Mouse (Mus musculus) neural tube, embryonic 12.5 days (tissue): Measurements from ENCODE around the gene Ank3. TPM values are rescaled to one million over a fixed set of nuclear protein-coding genes. Genes with fewer than 3 reads are reported as not detected.

ENCODE experiments used
- ATAC-seq: fragments of 200-750 bp; cut with Nextera tagmentation; 2 replicates; pipeline ENCODE4 v1.8.0; 2017; ENCODE audit warnings: low read depth, mild to moderate bottlenecking, moderate TSS enrichment, moderate library complexity; ENCODE audit not compliant: low FRiP score
- H3K27ac ChIP-seq: fragments of 300-500 bp; sonication (generic); 2 replicates; pipeline ENCODE4 v1.5.1; 2016
- H3K27me3 ChIP-seq: fragments of 300-500 bp; sonication (generic); replicated peaks from 2 replicates; pipeline ENCODE4 v1.6.1; 2016; ENCODE audit warnings: mild to moderate bottlenecking
- H3K36me3 ChIP-seq: fragments of 300-500 bp; sonication (generic); 2 replicates; pipeline ENCODE4 v1.6.1; 2016; ENCODE audit warnings: mild to moderate bottlenecking
- H3K4me1 ChIP-seq: fragments of 300-500 bp; sonication (generic); 2 replicates; pipeline ENCODE4 v1.6.1; 2016
- H3K4me2 ChIP-seq: fragments of 300-500 bp; sonication (generic); replicated peaks from 2 replicates; pipeline ENCODE4 v1.6.1; 2016; ENCODE audit warnings: mild to moderate bottlenecking
- H3K4me3 ChIP-seq: fragments of 300-500 bp; sonication (generic); 2 replicates; pipeline ENCODE4 v1.5.1; 2016
- H3K9ac ChIP-seq: fragments of 300-500 bp; sonication (generic); 2 replicates; pipeline ENCODE4 v1.6.1; 2016; ENCODE audit warnings: mild to moderate bottlenecking
- H3K9me3 ChIP-seq: fragments of 300-500 bp; sonication (generic); 2 replicates; pipeline ENCODE4 v1.6.1; 2016; ENCODE audit warnings: mild to moderate bottlenecking
- WGBS: fragments of 180-500 bp; shearing (Covaris S2); methylation state at CpG from one replicate; pipeline ENCODE4 v1.1.7; 2016; 5-methylcytosine and 5-hydroxymethylcytosine counted together
- polyA plus RNA-seq: library from polyadenylated mRNA; unstranded; fragments of >200 nt; fragmentation: Nextera tagmentation; extraction: Ambion mirVana; gene quantifications from 2 replicates; pipeline ENCODE4 v1.2.1, GENCODE M21; 2016

Gene Ank3
- polyA plus RNA-seq, 1 experiment from 2014 or later: 95.5 TPM

DNA sequence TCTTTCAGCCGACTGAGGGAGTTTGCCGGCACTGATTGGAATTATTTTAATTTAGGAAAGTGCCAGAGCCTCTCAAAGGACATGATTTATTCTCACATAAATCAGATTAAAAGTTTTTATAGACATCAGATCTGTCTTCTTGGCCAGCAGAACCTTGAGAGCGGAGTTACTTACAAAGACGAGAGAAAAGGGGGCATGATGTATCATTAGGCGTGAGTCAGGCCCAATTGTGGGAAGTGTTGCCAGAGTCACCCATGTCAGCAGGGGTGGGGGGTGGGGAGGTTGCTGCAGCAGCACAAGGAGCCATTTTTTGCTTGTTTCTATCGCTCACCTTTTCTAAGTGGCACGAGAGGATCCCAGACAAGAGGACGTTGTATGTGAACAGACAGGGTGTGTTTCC lies 172.8 kb downstream of the Ank3 start:
- Histone ChIP-seq H3K27me3 (0 out of 2 replicates have a peak, but pooled peaks cover 4% of the 10 kb centered on the region), H3K4me2 (peak overlapping the region; percentile 51), H3K36me3 (no peaks in the 10 kb centered on the region), H3K9ac (0 out of 2 replicates have a peak overlapping the region, but pooled peaks have one; percentile 13), H3K4me1 (peaks cover 43% of the 10 kb centered on the region), H3K4me3 (0 out of 2 replicates have a peak overlapping the region, but pooled peaks have one; percentile 7), H3K9me3 (no peaks in the 10 kb centered on the region), H3K27ac (no peak overlapping the region)
- ATAC-seq: peak; percentile 31; the same call in 1 of the 2 replicates
- WGBS: under 1% methylated on average over 8 of the region's 8 CpGs

DNA sequence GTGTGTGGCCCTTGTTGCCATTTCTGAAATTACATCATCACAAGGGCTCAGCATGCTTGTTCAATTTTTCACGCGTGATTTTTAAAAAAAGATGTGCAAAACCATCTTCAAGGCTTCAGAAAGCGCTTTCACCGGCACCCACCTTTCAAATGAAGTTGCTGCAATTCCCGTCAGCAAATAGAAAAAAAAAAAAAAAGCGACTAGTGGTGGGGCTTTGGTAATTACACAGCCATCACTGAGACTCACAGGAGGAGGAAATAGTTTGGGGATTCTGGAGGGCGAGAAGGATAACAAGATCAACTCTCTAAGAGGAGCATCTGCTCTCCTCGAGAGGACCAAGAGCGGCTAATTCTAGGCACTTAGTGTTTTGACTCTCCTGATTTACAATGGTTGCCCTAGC lies 173.4 kb downstream of the Ank3 start:
- WGBS: 2% methylated on average over 9 of the region's 9 CpGs
- Histone ChIP-seq H3K27me3 (0 out of 2 replicates have a peak, but pooled peaks cover 4% of the 10 kb centered on the region), H3K36me3 (no peaks in the 10 kb centered on the region), H3K4me1 (peaks cover 43% of the 10 kb centered on the region), H3K9me3 (no peaks in the 10 kb centered on the region), H3K9ac (no peak overlapping the region), H3K4me2 (peak overlapping the region; percentile 51), H3K27ac (no peak overlapping the region), H3K4me3 (no peak overlapping the region)
- no peak for ATAC-seq

- H3K4me1 ChIP-seq: peaks cover 43% of the 10 kb centered on the region
- H3K9ac ChIP-seq: no peak overlapping the region
- H3K4me3 ChIP-seq: no peak overlapping the region
- ATAC-seq: no peak
- no peak overlapping the region for H3K4me2 ChIP-seq
- no peaks in the 10 kb centered on the region for H3K36me3 ChIP-seq
- no peaks in the 10 kb centered on the region for H3K9me3 ChIP-seq
- 23% methylated on average over 7 of the region's 7 CpGs for WGBS
- H3K27me3 ChIP-seq: 0 out of 2 replicates have a peak, but pooled peaks cover 4% of the 10 kb centered on the region
- no peak overlapping the region for H3K27ac ChIP-seq
Observed at GRCm38 (mm10) chr10:69573054-69573453, 174.5 kb downstream of the Ank3 start.

- ATAC-seq: no peak
- peak overlapping the region; percentile 44 for H3K4me2 ChIP-seq
- no peak overlapping the region for H3K4me3 ChIP-seq
- H3K9me3 ChIP-seq: no peaks in the 10 kb centered on the region
- peaks cover 43% of the 10 kb centered on the region for H3K4me1 ChIP-seq
- H3K36me3 ChIP-seq: no peaks in the 10 kb centered on the region
- 12% methylated on average over 3 of the region's 3 CpGs for WGBS
- 0 out of 2 replicates have a peak, but pooled peaks cover 4% of the 10 kb centered on the region for H3K27me3 ChIP-seq
- H3K27ac ChIP-seq: no peak overlapping the region
- H3K9ac ChIP-seq: no peak overlapping the region
Observed at GRCm38 (mm10) chr10:69573746-69574145, 175.2 kb downstream of the Ank3 start.

DNA sequence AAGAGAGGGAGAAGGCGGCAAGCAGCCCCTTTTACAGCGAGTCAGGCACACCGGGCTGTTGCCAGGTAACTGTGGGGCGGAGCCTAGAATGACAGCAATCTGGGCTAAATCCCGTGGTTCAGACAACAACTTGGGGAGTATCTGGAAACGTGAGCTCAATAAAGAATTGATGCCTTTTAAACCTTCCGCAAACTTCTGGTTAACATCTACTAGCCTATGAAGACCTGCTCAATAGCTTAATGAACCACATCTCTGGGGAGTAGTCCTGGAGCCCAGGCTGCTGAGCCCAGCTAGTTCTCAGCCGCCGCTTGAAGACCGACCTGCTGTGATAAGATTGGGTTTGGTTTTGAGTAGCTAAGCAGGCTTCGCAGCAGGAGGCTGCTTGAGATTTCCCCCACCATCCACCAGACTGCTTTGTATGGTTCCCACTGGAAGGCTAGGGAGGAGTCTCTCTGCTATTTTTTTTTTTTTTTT lies 175.7 kb downstream of the Ank3 start:
- H3K27me3 ChIP-seq: 0 out of 2 replicates have a peak, but pooled peaks cover 4% of the 10 kb centered on the region
- H3K4me3 ChIP-seq: no peak overlapping the region
- H3K36me3 ChIP-seq: no peaks in the 10 kb centered on the region
- no peak for ATAC-seq
- peaks cover 43% of the 10 kb centered on the region for H3K4me1 ChIP-seq
- WGBS: 1% methylated on average over 11 of the region's 11 CpGs
- H3K9ac ChIP-seq: no peak overlapping the region
- H3K27ac ChIP-seq: no peak overlapping the region
- no peaks in the 10 kb centered on the region for H3K9me3 ChIP-seq
- peak overlapping the region; percentile 44 for H3K4me2 ChIP-seq

GRCm38 (mm10) chr10:69574894-69575293 lies 176.3 kb downstream of the Ank3 start:
- H3K27ac ChIP-seq: no peak overlapping the region
- no peaks in the 10 kb centered on the region for H3K9me3 ChIP-seq
- 36% methylated on average over 9 of the region's 9 CpGs for WGBS
- no peak overlapping the region for H3K4me3 ChIP-seq
- peaks cover 50% of the 10 kb centered on the region for H3K4me1 ChIP-seq
- 0 out of 2 replicates have a peak, but pooled peaks cover 4% of the 10 kb centered on the region for H3K27me3 ChIP-seq
- H3K9ac ChIP-seq: no peak overlapping the region
- no peaks in the 10 kb centered on the region for H3K36me3 ChIP-seq
- ATAC-seq: no peak
- no peak overlapping the region for H3K4me2 ChIP-seq

- Histone ChIP-seq H3K4me2 (no peak overlapping the region), H3K4me3 (no peak overlapping the region), H3K27ac (no peak overlapping the region), H3K9me3 (no peaks in the 10 kb centered on the region), H3K4me1 (peaks cover 47% of the 10 kb centered on the region), H3K36me3 (no peaks in the 10 kb centered on the region), H3K27me3 (0 out of 2 replicates have a peak, but pooled peaks cover 4% of the 10 kb centered on the region), H3K9ac (no peak overlapping the region)
- no peak for ATAC-seq
- WGBS: 72% methylated on average over 6 of the region's 6 CpGs
Observed at GRCm38 (mm10) chr10:69575451-69575850, 176.9 kb downstream of the Ank3 start.

DNA sequence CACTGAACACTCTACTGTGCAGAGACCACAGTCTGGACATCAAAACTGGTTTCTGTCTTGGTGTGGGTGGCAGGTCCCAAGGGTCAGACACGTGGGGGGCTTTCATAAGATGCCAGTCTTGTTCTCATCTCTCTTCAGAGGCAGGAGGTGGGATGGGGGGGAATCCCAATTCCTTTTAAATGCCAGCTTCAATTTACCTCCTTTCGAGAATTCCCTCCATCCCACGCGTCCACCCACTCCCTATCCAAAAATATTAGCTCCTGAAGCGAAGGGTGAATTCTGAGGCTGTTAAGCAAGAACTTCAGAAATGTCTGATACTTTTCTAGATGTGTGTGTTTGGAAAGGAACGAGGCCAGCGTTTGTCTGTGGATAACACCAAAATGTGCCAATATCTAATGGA lies 177.7 kb downstream of the Ank3 start:
- no peak for ATAC-seq
- peaks cover 39% of the 10 kb centered on the region for H3K4me1 ChIP-seq

DNA sequence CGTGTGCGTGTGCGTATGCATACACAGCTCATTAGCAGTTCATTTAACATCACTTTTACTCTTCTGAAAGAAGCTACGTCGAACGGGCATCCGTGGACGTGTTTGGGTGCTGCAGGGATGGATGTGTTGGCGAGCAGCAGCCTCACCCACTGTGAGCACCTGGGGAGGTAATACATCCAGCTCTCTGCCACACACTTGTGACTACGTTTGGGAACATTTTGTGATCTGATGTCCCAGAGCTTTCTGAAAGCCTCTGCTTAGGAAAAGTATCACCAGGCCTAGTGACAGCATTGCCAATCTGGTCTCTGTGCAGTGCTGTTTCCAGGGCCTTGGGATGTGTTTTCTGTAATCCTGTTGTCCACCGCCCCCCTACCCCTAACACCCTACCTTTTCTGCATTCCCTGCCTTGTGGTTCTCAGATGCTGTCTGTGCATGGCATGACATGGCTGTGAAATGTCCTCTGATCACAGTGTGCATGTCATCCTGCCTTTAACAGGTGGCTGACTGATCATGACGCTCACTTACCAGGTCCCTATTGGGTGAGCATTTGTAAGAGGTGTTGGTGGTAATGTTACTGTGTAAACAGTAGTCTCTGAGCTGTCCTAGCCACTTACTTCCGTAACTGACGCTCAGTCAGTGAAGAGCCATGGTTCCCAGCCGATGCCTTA lies 178.6 kb downstream of the Ank3 start:
- no peak overlapping the region for H3K4me3 ChIP-seq
- no peak for ATAC-seq
- 0 out of 2 replicates have a peak, but pooled peaks cover 2% of the 10 kb centered on the region for H3K36me3 ChIP-seq
- H3K27ac ChIP-seq: no peak overlapping the region
- H3K9me3 ChIP-seq: no peaks in the 10 kb centered on the region
- no peak overlapping the region for H3K4me2 ChIP-seq
- WGBS: 84% methylated on average over 15 of the region's 15 CpGs
- H3K27me3 ChIP-seq: 0 out of 2 replicates have a peak, but pooled peaks cover 4% of the 10 kb centered on the region
- no peak overlapping the region for H3K9ac ChIP-seq
- H3K4me1 ChIP-seq: peaks cover 36% of the 10 kb centered on the region

More for the DNA sequence above, 177.7 kb downstream of the Ank3 start:
- Histone ChIP-seq H3K4me3 (no peak overlapping the region), H3K27ac (no peak overlapping the region), H3K9me3 (no peaks in the 10 kb centered on the region), H3K36me3 (no peaks in the 10 kb centered on the region), H3K4me2 (no peak overlapping the region), H3K27me3 (0 out of 2 replicates have a peak, but pooled peaks cover 4% of the 10 kb centered on the region), H3K9ac (no peak overlapping the region)
- 83% methylated on average over 7 of the region's 7 CpGs for WGBS

DNA sequence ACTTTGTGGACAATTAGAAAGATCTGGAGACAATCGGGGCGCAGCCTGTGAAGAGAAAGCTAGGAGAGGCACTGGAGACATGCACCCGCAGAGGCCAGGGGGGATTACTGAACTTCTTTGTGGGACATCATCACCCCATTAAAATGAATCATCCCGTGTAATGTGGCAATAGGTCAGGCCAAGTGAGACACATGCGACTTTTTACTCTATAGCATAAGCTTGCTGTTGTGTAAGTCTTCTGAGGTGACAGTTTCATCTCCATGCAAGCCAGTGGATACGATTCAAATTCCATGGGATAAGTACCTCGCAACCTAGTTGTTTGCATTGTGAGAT lies 179.1 kb downstream of the Ank3 start:
- ATAC-seq: no peak
- Histone ChIP-seq H3K4me2 (no peak overlapping the region), H3K9ac (no peak overlapping the region), H3K4me3 (no peak overlapping the region), H3K9me3 (no peaks in the 10 kb centered on the region), H3K4me1 (peaks cover 31% of the 10 kb centered on the region), H3K36me3 (0 out of 2 replicates have a peak, but pooled peaks cover 2% of the 10 kb centered on the region), H3K27me3 (0 out of 2 replicates have a peak, but pooled peaks cover 4% of the 10 kb centered on the region), H3K27ac (no peak overlapping the region)
- 88% methylated on average over 7 of the region's 7 CpGs for WGBS

GRCm38 (mm10) chr10:69579585-69579984 lies 181.0 kb downstream of the Ank3 start:
- Histone ChIP-seq H3K4me3 (no peak overlapping the region), H3K4me2 (no peak overlapping the region), H3K9ac (no peak overlapping the region), H3K27ac (no peak overlapping the region), H3K4me1 (peaks cover 26% of the 10 kb centered on the region), H3K36me3 (0 out of 2 replicates have a peak, but pooled peaks cover 2% of the 10 kb centered on the region), H3K27me3 (no peaks in the 10 kb centered on the region), H3K9me3 (no peaks in the 10 kb centered on the region)
- WGBS: 63% methylated on average over 12 of the region's 12 CpGs
- no peak for ATAC-seq

DNA sequence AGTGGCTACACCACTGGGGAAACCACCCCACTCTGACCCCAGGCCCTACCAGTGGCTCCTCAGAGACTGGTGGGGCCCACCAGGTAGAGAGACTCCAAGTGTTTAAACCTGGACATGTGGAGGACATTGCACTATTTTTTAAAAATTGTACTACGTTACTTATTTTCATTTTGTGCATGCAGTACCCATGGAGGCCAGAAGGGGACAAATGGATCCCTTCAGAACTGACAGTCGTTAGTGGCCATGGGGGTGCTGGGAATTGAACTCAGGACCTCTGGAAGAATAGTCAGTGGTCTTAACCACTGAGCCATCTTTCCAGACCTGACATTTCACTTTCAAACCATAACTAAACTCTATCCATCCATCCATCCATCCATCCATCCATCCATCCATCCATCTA lies 183.0 kb downstream of the Ank3 start:
- Histone ChIP-seq H3K9me3 (no peaks in the 10 kb centered on the region), H3K9ac (no peak overlapping the region), H3K4me1 (peaks cover 23% of the 10 kb centered on the region), H3K4me2 (no peak overlapping the region), H3K27me3 (no peaks in the 10 kb centered on the region), H3K36me3 (0 out of 2 replicates have a peak, but pooled peaks cover 2% of the 10 kb centered on the region), H3K4me3 (no peak overlapping the region), H3K27ac (no peak overlapping the region)
- ATAC-seq: no peak
- WGBS: 92% methylated on average over 2 of the region's 2 CpGs
